Mouse (Mus musculus) G1E-ER4 (cell line): ENCODE measurements around the gene Dstyk. TPM values are rescaled to one million over a fixed set of nuclear protein-coding genes. Genes with fewer than 3 reads are reported as not detected.

Source experiments
- GATA1 ChIP-seq: IDR thresholded peaks from one replicate; pipeline ENCODE4 v1.8.0; 2012; ENCODE audit warnings: low read length, inconsistent platforms
- polyA plus RNA-seq: library from polyadenylated mRNA; stranded (reverse); fragments of >175 nt; gene quantifications from 2 replicates; pipeline ENCODE4 v1.2.3, GENCODE M21; 2012

Dstyk gene
- polyA plus RNA-seq, 1 experiment, result 6.9 TPM

- no peak for TF ChIP-seq GATA1
These were observed 94.2 kb downstream of the Dstyk start for GRCm38 (mm10) chr1:132511521-132511920.

- TF ChIP-seq GATA1, result no peak
These were observed 94.8 kb downstream of the Dstyk start for GRCm38 (mm10) chr1:132512106-132512505.

- TF ChIP-seq GATA1, result no peak
These were observed 98.0 kb downstream of the Dstyk start for GRCm38 (mm10) chr1:132515339-132515738.

Other genes with a start within 250 kb of the Dstyk start
- gene Lemd1, start 226.1 kb upstream of the Dstyk start, polyA plus RNA-seq, result not detected in 2 replicates
- gene AC124108.1, start 226.1 kb upstream of the Dstyk start, polyA plus RNA-seq, result not detected in 2 replicates
- gene Gm10188, start 187.8 kb upstream of the Dstyk start, polyA plus RNA-seq, result not detected in 2 replicates
- not detected in 2 replicates for gene Klhdc8a, start 118.9 kb upstream of the Dstyk start, polyA plus RNA-seq
- gene Nuak2, start 101.4 kb upstream of the Dstyk start, polyA plus RNA-seq, result 0.02 TPM in 1 of 2 replicates, not detected in the other
- 23.2 and 30.2 TPM in 2 replicates for gene Tmcc2, start 26.3 kb upstream of the Dstyk start, polyA plus RNA-seq
- gene Rbbp5, start 59.8 kb downstream of the Dstyk start, polyA plus RNA-seq, result 6.0 and 7.5 TPM in 2 replicates
- 0.54 and 0.69 TPM in 2 replicates for gene Tmem81, start 88.7 kb downstream of the Dstyk start, polyA plus RNA-seq
- gene Cntn2, start 125.7 kb downstream of the Dstyk start, polyA plus RNA-seq, result not detected in 2 replicates